Mouse (Mus musculus): ENCODE measurements around the gene Carmil3. TPM values are rescaled to one million over a fixed set of nuclear protein-coding genes. Genes with fewer than 3 reads are reported as not detected.
A peak's percentile ranks its signal among the peaks of the same experiment; 100 is the strongest.

Gene Carmil3
- total RNA-seq, 4 experiments from 2014 or later, result 56.8 to 82.2 (median 62.5) TPM

GRCm38 (mm10) chr14:55540787-55541321 lies 50.4 kb downstream of the Carmil3 start:
- peak; percentile 58 to 64 for DNase-seq (ENCODE audit: low spot score in 2 of 2)

DNA sequence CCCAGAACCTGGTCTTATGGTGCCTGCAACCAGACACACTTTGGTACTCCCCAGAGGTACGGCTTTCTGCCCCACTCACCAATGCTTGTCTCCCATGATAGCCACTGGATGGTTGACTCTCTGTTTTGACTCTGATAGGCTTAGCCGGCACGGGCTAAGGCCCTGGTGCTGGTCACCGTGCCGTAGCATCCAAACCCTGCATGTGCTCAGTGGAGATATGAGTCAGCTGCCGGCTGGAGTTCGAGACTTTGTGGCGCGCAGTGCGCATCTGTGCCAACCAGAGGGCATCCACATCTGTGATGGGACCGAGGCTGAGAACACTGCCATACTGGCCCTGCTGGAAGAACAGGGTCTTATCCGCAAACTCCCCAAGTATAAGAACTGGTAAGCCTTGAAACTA lies 51.8 kb downstream of the Carmil3 start:
- no peak for DNase-seq (ENCODE audit: low spot score in 2 of 2)

DNA sequence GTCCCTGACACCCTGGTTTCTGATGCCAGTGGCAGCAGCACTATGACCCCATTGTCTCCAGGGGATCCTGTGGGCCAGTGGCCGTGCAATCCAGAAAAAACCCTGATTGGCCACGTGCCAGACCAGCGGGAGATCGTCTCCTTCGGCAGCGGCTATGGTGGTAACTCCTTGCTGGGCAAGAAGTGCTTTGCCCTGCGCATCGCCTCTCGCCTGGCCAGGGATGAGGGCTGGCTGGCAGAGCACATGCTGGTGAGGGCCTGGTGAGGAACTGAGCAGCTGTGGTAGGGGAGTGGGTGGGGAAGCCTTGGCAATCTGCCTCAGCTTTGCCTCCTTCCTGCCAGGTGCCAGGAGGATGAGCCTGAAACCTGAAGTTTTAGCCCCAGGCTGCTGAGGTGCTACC lies 53.9 kb downstream of the Carmil3 start:
- no peak for DNase-seq (ENCODE audit: low spot score in 2 of 2)

GRCm38 (mm10) chr14:55550191-55550590 lies 59.7 kb downstream of the Carmil3 start:
- no peak for DNase-seq (ENCODE audit: low spot score in 2 of 2)

- DNase-seq (ENCODE audit: low spot score in 2 of 2), result no peak
These were observed 60.9 kb downstream of the Carmil3 start for GRCm38 (mm10) chr14:55551347-55551746.

DNA sequence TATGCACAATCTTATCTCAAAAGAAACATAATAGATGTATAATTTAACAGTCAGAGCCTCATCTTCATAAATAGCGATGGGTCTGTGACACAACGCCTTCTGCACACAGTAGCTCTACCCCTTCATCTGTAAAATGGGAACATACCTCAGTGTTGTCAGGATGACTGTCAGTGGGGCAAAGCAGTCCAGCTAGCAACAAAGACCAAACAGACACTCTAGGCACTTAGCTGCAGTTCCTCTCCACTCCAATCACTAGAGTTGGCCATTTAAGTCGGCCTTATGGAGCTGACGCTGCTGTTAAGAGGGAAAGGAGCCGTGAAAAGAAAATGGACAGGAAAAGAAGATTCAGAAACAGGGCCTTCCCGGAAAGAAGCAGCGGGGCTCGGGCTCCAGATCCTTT lies 61.3 kb downstream of the Carmil3 start:
- no peak for DNase-seq (ENCODE audit: low spot score in 2 of 2)

- DNase-seq (ENCODE audit: low spot score in 2 of 2), result no peak
These were observed 64.2 kb downstream of the Carmil3 start for GRCm38 (mm10) chr14:55554635-55555034.

- no peak for DNase-seq (ENCODE audit: low spot score in 2 of 2)
These were observed 65.3 kb downstream of the Carmil3 start for GRCm38 (mm10) chr14:55555788-55556187.

DNA sequence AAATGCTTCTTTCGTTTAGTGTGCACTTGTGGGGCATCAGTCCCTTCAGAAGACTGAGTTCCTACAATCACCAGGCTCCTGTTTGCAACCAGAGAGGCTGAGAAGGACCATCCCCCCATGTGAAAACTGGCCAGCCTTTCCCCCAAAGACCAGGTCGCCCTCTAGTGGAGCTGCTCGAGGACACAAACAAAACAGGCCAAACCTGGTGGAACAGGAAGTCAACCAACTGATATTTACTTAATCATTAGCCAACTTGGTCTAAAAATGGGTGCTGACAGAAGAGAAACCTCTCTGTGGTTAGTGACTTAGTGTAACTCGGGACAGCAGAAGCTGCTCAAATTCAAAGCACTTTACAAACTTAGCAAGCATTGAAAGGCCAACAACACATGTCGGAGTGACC lies 66.6 kb downstream of the Carmil3 start:
- peak; percentile 58 to 67 for DNase-seq (ENCODE audit: low spot score in 2 of 2)

GRCm38 (mm10) chr14:55557587-55557986 lies 67.1 kb downstream of the Carmil3 start:
- DNase-seq (ENCODE audit: low spot score in 2 of 2), result no peak

Other genes with a start within 250 kb of the Carmil3 start
- gene Dhrs4, start 11.9 kb upstream of the Carmil3 start, total RNA-seq (2022), result 10 to 100 TPM; 20.2 to 27.2 (median 23.1) TPM
- 100 to 1,000 TPM; 607 to 653 (median 629) TPM for gene Cpne6, start 19.8 kb downstream of the Carmil3 start, total RNA-seq (2022)
- gene Nrl, start 34.3 kb downstream of the Carmil3 start, total RNA-seq (2022), result 1 to 10 TPM; 1.5 to 3.6 (median 2.1) TPM
- gene Pck2, start 49.6 kb downstream of the Carmil3 start, total RNA-seq (2022), result 10 to 100 TPM; 43.4 to 61.5 (median 50.3) TPM
- 10 to 100 TPM; 74.0 to 93.1 (median 82.3) TPM for gene Dcaf11, start 69.4 kb downstream of the Carmil3 start, total RNA-seq (2022)
- 1 to 10 TPM in 2 of 4 experiments, under 1 TPM in 1, not detected in 1; 0.94 to 2.0 (median 1.4) TPM for gene A730061H03Rik, start 69.8 kb downstream of the Carmil3 start, total RNA-seq (2022)
- not detected for gene Fitm1, start 85.0 kb downstream of the Carmil3 start, total RNA-seq (2022)
- 10 to 100 TPM; 57.9 to 75.0 (median 67.3) TPM for gene Psme1, start 87.5 kb downstream of the Carmil3 start, total RNA-seq (2022)
- gene Emc9, start 94.7 kb downstream of the Carmil3 start, total RNA-seq (2022), result 10 to 100 TPM; 48.3 to 57.7 (median 53.8) TPM
- gene Psme2, start 100.5 kb downstream of the Carmil3 start, total RNA-seq (2022), result 10 to 100 TPM; 57.2 to 74.4 (median 69.8) TPM
- gene Rnf31, start 101.1 kb downstream of the Carmil3 start, total RNA-seq (2022), result 10 to 100 TPM; 36.5 to 56.0 (median 45.5) TPM
- 10 to 100 TPM; 15.4 to 19.1 (median 17.9) TPM for gene Irf9, start 112.9 kb downstream of the Carmil3 start, total RNA-seq (2022)
- 1 to 10 TPM; 1.1 to 2.8 (median 1.4) TPM for gene Rec8, start 127.4 kb downstream of the Carmil3 start, total RNA-seq (2022)
- 100 to 1,000 TPM; 121 to 153 (median 140) TPM for gene Ipo4, start 145.3 kb downstream of the Carmil3 start, total RNA-seq (2022)
- gene Gm49378, start 147.2 kb downstream of the Carmil3 start, total RNA-seq (2022), result 1 to 10 TPM; 4.2 to 7.5 (median 5.5) TPM
- gene Tm9sf1, start 153.2 kb downstream of the Carmil3 start, total RNA-seq (2022), result 10 to 100 TPM; 40.6 to 49.6 (median 44.7) TPM
- gene Tssk4, start 159.5 kb downstream of the Carmil3 start, total RNA-seq (2022), result 1 to 10 TPM; 1.2 to 1.9 (median 1.7) TPM
- 10 to 100 TPM; 47.1 to 51.1 (median 49.6) TPM for gene Mdp1, start 169.9 kb downstream of the Carmil3 start, total RNA-seq (2022)
- 10 to 100 TPM; 25.2 to 31.1 (median 28.6) TPM for gene Gmpr2, start 181.3 kb downstream of the Carmil3 start, total RNA-seq (2022)
- gene Nedd8, start 181.5 kb downstream of the Carmil3 start, total RNA-seq (2022), result 100 to 1,000 TPM; 290 to 309 (median 300) TPM
- 10 to 100 TPM; 12.2 to 20.8 (median 16.0) TPM for gene Tinf2, start 191.2 kb downstream of the Carmil3 start, total RNA-seq (2022)
- 1 to 10 TPM in 2 of 4 experiments, not detected in 2; 5.4 to 8.2 TPM for gene Tgm1, start 223.3 kb downstream of the Carmil3 start, total RNA-seq (2022)
- 10 to 100 TPM; 42.8 to 53.5 (median 44.8) TPM for gene Rabggta, start 231.6 kb downstream of the Carmil3 start, total RNA-seq (2022)

All from layer of hippocampus, adult 8-10 months (tissue).